Mouse (Mus musculus): Measurements from ENCODE around the gene Plxnb2.

DNA sequence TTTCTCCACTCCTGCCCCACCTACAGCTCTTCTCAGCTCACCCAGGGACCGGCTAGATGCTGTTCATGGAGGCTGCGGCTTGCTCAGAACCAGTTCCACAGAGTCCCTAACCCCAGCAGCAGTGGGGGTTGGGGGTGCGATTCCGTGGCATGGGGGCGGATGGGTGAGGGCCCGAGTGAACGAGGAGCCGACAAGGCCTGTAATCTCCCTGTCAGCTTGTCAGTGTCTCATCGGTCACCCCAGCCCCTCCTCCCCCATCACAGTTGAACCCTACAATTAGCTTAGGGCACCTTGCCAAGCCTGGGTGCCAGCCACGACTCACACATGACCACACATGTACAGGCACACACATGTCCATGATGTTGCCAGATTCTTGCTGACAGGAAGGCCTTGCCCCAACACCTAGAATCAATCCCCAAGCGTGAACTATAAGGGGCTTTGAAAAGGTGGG lies 5.7 kb downstream of the Plxnb2 start:
- no peak for TF ChIP-seq CTCF (IDR thresholded peaks at IDR 0.05; ENCODE audit: control insufficient read depth, insufficient read depth, insufficient replicate concordance, low read depth, low read length)
- TF ChIP-seq POLR2A (IDR thresholded peaks at IDR 0.05; ENCODE audit: control insufficient read depth, low read depth, low read length): no peak

Data from testis, adult 2 months (tissue).